Mouse (Mus musculus) bone marrow macrophage, adult 2 months (primary cell): Measurements from ENCODE around the gene Tnrc6b.

Source experiments
- CTCF ChIP-seq: IDR thresholded peaks from 2 replicates; pipeline ENCODE4 v1.5.1; 2012; ENCODE audit warnings: low read depth, mild to moderate bottlenecking, low read length, moderate library complexity
- POLR2A ChIP-seq: IDR thresholded peaks from 2 replicates; pipeline ENCODE4 v1.6.1; 2012; ENCODE audit warnings: mild to moderate bottlenecking, low read depth, low read length, borderline replicate concordance

DNA sequence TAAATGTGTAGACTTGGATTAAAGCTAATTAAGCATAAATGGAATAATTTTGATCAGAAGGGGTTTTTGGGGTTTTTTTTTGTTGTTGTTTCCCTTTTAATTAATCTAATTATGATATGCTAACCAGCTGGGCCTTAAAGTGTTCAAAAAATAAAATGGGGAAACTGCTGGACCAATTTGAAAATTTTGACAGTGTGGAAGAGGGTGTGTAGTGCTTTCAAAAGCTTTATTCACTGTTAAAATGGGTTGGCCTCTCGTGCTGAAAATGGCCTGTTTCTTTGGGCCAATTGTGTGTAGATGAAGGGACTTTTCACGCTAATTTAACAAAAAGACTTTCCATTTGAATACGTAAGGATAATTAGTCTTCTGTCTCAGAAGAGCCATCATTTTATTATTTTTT lies 89.1 kb downstream of the Tnrc6b start:
- no peak for TF ChIP-seq CTCF
- TF ChIP-seq POLR2A = no peak
